Mouse (Mus musculus): ENCODE measurements around the gene Pkn1.

Pkn1 gene

DNA sequence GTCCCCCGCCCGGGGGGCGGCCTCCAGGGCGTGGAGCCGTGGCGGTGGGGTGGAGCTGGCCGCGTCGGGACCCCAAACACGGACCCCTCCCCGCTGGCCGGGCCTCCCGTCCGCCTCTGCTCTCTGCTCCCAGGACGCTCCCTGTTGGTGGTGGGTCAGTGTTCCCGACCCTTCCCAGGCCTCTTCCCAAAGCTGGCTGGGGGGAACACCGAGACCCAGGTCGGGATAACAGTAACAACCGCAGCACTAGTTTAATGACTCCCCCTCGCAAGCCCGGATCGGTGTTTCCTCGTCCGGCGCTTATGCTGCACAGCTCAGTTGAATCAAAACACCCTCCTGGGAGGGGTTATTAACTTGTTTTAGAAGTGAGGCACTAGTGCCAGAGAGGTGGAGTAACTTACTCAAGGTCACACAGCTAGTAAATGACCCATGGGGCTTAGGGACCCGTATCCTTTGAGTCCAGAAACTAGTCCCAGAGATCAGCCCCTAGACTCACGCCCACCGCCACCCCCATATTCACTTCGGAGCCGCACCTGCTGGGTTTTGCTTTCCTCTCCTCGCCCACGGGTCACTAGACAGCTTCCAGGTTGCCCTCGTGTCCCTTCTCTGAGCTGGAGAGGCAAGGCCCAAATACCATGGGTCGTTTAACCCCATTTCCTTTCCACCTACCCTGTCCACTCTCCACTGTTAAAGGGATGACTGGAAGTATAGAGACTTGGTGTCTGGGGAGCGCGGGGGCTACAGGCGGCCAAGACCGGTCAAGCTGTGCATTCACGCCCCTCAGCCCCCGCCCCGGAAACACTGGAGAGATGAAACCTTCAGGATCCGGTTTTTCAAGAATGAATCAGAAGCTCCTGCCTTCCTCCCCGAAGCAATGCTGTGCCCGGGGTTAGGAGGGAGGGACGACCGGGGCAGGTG lies 46.0 kb downstream of the Pkn1 start:
- DNase-seq (ENCODE audit: low spot score) = no peak

DNA sequence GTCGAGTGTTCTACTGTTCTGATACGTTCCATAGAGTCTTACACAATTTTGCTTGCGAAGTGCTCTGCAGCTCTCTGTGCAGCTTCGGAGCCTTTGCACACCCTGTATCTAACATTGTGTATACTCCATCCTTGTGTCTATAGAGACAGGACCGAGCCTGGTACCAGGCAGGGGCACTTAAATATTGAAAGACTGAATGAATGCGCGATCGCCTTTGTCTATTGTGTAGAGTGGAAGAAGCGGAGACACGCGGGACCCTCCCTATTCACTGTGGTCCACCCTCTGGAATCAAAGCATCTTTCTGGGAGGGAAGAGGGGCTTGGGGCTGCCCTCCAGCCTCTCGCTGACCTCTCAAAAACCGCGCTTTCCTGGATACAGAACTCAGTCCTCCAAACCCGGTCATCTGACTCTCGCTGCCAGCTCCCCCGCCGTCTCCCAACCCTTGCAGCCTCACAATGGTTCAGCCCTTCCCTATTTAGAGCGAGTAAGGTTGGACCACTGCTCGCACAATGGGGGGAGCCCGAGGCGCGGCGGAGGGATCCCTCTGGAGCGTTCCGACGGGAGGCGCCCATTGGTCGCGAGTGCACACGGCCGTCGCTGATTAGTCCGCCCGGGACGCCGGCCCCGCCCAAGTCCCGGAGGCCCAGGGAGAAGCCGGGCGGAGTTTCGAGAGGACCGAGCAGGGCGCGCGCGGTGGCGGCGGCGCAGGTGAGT lies 46.8 kb downstream of the Pkn1 start, which contains the start of gene Gipc1:
Gene Gipc1 (plus strand): TSS at position 648 of the 714 bp plus-strand sequence.
- peak; percentile 97 for DNase-seq (ENCODE audit: low spot score)

DNA sequence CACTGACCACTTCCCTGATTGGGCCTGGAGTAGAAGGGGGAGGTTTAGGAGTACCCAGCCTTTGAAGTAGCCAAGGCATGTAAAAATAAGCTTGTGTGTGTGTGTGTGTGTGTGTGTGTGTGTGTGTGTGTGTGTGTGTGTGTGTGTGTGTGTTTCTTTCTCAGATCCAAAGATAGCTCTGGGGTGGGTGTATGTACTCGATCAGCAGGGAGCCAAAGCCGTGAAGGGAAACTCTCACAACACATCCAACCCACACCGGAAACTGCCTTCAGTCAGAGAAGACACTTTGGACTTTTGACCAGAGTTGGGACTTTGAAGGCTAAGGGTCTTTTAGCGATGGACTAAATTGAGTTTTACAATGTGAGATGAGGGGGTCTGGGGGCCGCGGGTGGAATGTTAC lies 49.3 kb downstream of the Pkn1 start:
- DNase-seq (ENCODE audit: low spot score) = no peak

DNA sequence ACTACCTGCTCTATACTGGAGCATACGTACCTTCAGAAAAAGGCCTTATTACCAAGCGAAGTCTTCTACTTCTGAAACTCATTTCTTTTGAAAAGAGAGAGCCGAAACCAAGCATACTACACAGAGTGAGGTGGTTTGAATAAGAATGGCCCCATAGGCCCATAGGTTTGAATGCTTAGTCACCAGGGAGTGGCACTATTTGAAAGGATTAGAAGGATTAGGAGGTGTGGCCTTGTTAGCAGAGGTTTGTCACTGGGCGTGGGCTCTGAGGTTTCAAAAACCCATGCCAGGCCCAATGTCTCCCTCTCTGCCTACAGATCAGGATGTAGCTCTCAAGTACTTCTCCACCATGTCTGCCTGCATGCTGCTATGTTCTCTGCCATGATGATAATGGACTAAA lies 50.9 kb downstream of the Pkn1 start:
- no peak for DNase-seq (ENCODE audit: low spot score)

DNA sequence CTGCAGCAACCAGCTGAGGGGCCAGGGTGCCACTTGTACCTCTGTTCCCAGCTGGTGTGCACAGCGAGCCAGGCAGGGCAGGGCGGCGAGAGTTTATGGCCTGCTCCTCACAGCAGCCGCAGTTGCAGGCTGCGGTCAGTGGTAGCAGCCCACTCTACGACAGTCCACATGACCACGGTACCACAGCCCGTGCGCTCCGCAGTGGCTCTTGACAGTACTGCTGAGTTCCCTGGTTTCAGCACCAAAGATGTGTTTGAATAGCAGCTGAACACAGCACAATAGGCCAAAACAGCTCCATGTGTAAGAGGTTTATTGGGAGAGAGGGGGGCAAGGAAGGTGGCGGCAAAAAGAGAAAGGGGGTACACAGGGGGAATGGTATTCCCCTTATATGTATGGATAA lies 51.5 kb downstream of the Pkn1 start:
- DNase-seq (ENCODE audit: low spot score) = no peak

DNA sequence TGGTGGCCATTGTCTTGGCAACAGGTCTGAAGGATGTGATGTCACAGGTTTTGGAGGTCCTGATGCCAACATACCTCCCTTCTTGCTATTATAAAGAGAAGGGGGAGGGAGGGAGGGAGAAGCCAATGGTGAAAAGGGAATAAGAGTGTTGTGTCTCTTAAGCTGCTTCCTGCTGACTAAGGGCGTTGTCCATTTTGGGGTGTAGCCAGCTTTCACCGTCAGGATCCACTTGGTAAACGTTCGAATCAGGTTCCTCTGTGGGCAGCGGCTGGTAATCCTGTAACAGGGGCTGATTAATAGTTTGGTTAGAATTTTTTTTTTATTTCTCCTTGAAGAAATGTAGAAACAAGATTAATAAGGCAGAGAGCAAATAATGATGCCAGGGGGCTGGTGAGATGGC lies 59.3 kb downstream of the Pkn1 start:
- no peak for DNase-seq (ENCODE audit: low spot score)

DNA sequence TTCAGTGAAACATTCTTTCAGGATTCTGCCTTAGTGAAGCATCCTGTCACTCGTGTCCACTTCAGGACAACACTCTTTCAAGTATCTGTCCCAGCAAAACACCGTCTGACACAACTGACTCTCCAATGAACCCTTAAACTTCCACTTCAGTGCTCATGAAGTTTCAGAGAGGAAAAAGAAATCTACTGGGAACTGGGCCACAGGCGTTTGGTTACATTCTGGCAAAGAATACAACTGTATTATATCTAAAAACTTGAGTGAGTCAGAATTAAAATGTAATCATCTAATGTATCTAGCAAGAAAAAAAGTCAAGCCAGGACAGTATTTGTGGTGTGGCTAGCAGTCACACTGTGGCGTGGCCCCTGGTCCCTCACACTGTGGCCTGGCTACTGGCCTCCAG lies 60.1 kb downstream of the Pkn1 start:
- no peak for DNase-seq (ENCODE audit: low spot score)

DNA sequence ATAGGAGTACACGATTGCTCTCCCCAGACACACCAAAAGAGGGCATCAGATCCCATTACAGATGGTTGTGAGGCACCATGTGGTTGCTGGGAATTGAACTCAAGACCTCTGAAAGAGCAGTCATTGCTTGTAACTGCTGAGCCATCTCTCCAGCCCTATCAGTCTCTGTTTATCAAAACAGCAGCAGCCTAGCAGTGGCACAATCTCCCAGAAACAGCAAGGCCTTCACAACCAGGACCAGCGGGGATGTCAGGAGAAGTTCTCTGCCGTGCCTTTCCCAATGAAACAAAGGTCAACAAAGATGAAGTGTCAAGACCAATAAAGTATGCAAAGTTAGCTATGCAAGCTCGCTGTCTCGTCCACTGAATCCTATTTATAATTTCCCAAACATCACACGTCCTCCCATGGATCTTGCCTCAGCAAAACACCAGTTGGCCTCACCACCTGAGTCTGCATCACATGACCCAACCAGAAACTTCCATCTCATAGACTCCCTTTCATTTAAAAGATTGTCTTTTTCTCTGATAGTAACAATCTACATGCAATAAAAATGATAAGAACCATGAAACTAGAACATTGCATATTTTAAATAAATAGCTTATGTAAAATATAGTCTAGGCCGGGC lies 66.8 kb downstream of the Pkn1 start:
- no peak for DNase-seq (ENCODE audit: low spot score)

DNA sequence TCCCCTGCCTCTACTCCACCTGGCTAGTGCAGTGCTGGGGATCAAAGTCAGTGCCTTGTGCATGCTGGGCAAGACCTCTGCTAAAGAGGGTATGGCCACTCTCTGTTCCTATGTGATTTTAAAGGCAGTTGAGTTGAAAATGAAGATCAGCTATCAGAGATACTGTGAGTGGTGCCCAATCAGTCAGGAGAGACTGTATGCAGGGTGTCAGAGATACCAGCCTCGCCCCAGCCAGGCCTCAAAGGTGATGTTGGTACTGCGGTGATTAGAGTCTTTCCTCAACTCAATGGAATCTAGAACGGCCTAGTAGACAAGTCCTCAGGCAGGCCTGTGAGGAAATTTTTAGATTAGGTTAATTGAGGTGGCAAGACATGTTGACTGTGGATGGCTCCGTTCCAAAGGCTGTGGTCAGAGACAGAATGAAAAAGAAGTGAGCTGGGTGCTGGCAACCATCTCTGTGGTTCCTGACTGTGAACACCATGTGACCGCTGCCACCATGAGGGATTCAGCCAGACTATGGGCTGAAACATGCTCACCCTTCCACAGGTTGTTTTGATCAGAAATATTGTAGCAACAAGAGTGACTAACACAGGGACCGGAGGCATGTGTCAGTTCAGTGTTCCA lies 73.2 kb downstream of the Pkn1 start:
- no peak for DNase-seq (ENCODE audit: low spot score)

DNA sequence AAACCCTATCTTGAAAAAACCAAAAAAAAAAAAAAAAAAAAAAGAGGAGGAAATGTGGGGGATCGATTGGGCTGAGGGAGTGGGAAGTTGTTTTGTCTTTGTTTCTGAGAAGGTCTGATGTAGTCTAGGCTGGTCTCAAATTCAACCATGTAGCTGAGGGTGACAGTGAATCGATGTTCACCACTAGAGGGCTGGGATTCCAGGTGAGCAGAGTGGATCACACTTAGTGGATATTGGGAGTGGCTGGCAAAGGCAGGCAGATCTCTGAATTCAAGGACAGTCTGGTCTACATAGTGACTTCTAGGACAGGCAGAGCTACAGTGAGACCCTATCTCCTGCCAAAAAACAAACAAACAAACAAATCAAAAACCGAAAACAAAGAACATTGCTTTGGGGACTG lies 74.2 kb downstream of the Pkn1 start:
- DNase-seq (ENCODE audit: low spot score) = peak; percentile 58

DNA sequence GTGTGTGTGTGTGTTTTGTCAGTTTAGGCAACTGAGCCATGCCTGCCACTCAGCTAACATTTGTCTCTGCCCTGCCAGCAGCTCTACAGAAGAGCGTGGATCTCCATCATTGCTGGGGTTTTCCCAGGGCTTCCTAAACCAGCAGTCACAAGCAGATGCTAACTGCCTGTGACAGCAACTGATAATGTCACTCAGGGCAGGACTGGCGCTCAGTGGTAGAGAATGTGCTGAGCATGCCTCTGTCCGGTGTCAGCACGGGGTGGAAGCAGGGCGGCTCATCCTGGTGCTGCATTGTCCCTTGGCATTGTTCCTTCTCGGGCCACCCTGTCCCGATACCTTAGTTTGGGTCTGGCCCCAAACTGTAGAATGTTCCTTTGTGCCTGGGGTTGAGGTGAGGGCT lies 75.4 kb downstream of the Pkn1 start:
- DNase-seq (ENCODE audit: low spot score) = no peak

DNA sequence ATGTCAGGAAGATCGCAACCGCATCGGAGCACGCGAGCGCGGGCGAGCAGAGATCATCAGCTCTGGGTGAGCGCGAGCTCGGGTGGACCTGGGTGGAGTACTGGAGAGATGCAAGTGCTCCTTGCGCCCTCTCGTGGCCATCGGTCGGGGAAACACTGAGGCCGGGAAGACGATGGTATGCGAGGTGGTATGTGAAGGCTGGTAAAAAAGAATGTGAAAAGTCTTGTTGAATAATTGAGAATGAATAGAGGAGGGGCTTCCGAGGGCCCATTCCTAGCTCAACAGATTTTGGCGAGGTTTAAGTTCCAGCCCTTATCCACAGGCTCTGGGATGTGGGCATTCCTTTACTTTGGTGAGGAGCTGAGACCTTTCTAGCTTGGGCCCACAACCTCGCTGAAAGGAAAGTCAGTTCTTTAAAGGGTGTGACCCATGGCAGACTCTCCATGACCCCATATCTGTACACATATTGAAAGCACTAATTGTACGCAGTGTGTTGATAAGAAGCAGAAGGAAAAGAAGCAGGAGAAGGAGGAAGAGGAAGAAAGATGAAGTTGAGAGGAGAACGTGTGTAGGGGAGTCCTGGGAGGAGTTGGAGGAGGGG lies 76.5 kb downstream of the Pkn1 start:
- peak; percentile 88 for DNase-seq (ENCODE audit: low spot score)

DNA sequence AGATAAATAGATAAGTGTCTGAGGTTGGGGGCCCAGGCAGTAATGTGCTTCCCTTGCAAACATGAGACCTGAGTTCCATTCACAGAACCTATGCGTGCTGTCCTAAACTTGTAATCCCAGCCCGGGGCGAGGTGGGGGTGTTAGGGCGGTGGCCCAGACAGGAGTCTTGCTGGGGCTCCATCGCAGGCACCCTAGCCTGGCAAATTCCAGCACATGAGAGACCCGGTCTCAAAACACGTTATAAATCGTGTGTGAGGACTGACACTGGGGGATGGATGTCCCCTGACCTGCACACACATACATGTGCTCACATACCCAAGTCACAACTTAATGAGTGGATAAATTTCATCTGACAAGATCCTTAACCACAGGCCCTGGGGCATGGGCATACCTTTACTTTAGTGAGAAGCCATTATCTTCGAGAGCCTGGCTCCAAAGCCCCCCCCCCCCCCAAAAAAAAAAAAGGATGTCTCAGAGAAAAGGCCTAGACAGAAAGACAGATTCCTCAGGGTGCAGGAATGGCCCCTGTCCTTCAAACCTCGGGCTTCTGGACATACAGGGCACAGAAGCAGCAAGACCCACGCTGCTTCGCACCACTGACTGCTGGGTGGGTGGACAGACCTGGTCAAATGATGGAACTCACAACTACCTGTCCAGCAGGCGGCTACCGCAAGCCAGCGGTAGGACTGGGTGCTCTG lies 77.1 kb downstream of the Pkn1 start:
- DNase-seq (ENCODE audit: low spot score) = no peak

DNA sequence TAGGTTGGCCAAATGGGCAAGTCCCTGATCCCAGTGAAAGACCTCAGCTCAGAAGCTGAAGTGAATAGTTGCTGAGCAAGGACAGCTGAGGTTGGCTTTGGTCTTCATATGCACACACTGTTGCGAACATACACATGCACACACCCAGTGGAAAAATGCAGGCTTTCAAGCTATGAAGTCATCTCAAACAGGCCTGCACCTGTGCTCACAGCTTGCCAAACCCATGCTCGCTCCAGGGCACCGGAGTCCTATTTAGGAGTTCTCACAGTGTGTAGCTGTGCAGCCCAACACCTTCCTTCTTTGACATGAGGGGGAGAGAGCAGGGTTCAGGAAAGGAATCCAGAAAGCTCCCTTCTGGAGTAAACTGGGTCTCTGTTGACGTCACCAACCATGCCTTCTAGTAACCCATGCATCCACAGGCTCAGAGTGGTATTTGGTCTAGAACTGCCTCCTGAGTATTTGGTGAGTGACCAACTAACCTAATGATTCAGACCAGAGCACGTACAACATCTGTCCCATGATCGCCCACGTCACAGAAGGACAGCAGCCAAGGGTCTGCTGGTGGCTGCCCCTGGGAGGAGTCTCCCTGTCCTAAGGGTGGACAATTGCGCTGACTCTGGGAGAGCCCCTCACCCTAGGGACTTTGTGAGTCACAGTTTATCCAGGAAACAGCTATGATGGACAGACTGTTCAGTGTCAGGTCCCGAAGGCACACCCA lies 79.3 kb downstream of the Pkn1 start:
- no peak for DNase-seq (ENCODE audit: low spot score)

DNA sequence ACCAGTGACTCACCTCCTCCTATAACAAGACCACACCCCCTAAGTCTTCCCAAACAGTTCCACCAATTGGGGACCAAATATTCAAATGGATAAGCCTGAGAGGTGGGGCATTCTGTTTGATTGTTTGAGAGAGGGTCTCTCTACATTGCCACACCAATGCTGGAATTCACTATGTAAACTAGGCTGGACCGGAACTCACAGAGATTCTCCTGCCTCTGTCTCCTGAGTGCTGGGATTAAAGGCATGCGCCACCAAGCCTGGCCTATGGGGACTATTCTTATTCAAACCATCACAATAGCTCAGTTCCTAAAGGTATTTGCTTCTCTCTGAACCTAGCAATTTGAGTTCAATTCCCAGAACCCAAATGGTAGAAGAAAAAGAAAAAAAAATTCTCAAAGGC lies 80.4 kb downstream of the Pkn1 start:
- no peak for DNase-seq (ENCODE audit: low spot score)

DNA sequence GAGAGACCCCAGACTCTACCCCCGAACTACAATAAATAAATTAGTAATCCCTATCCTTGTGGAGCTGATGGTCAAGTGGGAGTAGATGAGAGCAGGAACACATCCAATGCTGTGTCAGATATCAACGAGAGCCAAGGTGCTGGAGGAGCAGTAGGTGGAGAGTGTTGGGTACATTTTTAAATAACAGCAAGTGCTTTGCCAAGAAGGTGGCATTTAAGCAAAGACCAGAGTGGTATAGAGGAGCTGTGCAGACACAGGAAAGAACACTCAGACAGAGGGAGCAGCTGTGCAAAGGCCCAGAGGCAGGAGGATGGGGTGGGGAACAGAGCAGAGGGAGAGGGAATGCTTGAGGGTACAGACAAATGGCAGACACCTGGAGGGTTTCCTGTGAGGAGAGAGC lies 81.9 kb downstream of the Pkn1 start:
- DNase-seq (ENCODE audit: low spot score) = no peak

DNA sequence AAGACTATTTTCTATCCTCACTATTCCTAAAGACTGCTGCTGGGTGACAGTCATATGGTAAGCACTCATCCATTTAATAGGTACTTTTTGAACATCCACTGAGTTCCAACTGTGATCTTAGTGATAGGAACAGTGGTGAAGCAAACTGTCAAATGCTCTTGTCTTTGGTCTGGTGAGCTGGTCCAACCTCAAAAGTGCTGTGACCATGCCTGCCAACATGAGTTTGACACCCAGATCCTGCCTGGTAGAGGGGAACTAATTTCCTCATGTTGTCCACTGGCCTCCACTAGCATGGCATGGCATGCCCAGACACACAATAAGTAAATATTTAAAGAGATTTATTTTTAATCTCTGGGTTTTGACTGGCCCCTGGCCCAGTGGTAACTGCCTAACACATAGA lies 82.4 kb downstream of the Pkn1 start:
- DNase-seq (ENCODE audit: low spot score) = no peak

All from lung, postnatal 25 days (tissue).